Comparison of ENCODE assay signal across 9 mouse cellular contexts in the genomic region with DNA sequence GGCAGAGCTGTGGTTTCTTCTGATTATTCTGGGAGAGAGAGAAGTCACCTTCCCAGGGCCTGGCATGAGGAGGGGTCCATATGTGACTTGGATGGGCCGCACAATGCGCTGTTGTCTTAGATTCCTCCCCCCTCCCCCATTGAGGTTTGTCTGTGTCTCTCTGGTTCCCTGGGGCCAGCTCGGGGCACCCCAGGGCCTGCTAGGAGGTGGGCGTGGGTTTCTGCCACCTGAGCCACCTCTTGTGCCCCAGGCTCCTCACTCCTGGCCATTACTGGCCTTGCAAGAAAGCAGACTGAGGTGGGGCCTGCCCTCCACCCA. TPM values are rescaled to one million over a fixed set of nuclear protein-coding genes. Genes with fewer than 3 reads are reported as not detected.
DNase-seq lines count a peak whose midpoint lies in the region; ATAC-seq and TF ChIP-seq lines count a peak whose summit lies in the region.
"Had no signal": no experiment of that assay in that cellular context is flagged by ENCODE, and none has a peak within 500 bp of the region (broad histone marks: within the 10 kb centered on the region; RNA-seq: fewer than 3 reads in every experiment).

No protein-coding gene starts in this region.

- H3K4me1 ChIP-seq in embryonic facial prominence, embryonic 15.5 days, result peaks cover 68% of the 10 kb centered on the region
- H3K4me1 ChIP-seq in intestine, postnatal 0 days (replicated peaks; ENCODE audit: control insufficient read depth, insufficient read depth, low read length), result peaks cover 16% of the 10 kb centered on the region
- peaks cover 70% of the 10 kb centered on the region for H3K4me1 ChIP-seq in neural tube, embryonic 13.5 days (replicated peaks)

- H3K27ac ChIP-seq in left cerebral cortex, adult 2 months, result peak overlapping the region; percentile 29; the same call in 1 of the 2 replicates
- H3K27ac ChIP-seq in embryonic facial prominence, embryonic 15.5 days (replicated peaks), result peak overlapping the region; percentile 91; the same call in 1 of the 2 replicates
- peak overlapping the region; percentile 91 for H3K27ac ChIP-seq in intestine, postnatal 0 days (ENCODE audit: low read depth, low read length)
- H3K27ac ChIP-seq in neural tube, embryonic 13.5 days (replicated peaks), result no peak overlapping the region; the same call in 1 of the 2 replicates

- no peak for DNase-seq in left cerebral cortex, adult 2 months (ENCODE audit: extremely low spot score in 1 of 2, low spot score in 2 of 2)
- DNase-seq in left cerebral cortex, postnatal 36 days (ENCODE audit: low spot score in 2 of 2), result no peak
- no peak for DNase-seq in embryo, embryonic 10 days (ENCODE audit: low spot score)
- DNase-seq in layer of hippocampus, postnatal 14 days (ENCODE audit: low spot score in 2 of 2), result no peak

- H3K9me3 ChIP-seq in embryonic facial prominence, embryonic 15.5 days (replicated peaks), result no peaks in the 10 kb centered on the region
- H3K9me3 ChIP-seq in intestine, postnatal 0 days (ENCODE audit: control insufficient read depth), result no peaks in the 10 kb centered on the region
- H3K9me3 ChIP-seq in neural tube, embryonic 13.5 days, result no peaks in the 10 kb centered on the region

- H3K9ac ChIP-seq in embryonic facial prominence, embryonic 15.5 days, result peak overlapping the region; percentile 83; the same call in 1 of the 2 replicates
- H3K9ac ChIP-seq in intestine, postnatal 0 days (ENCODE audit: low read depth, low read length), result peak overlapping the region; percentile 87
- H3K9ac ChIP-seq in neural tube, embryonic 13.5 days, result peak overlapping the region; percentile 87; the same call in 1 of the 2 replicates

- peaks cover 7% of the 10 kb centered on the region; the same call in 1 of the 2 replicates for H3K27me3 ChIP-seq in embryonic facial prominence, embryonic 15.5 days
- no peaks in the 10 kb centered on the region for H3K27me3 ChIP-seq in intestine, postnatal 0 days (replicated peaks; ENCODE audit: control insufficient read depth, insufficient read depth, low read length)
- peaks cover 13% of the 10 kb centered on the region for H3K27me3 ChIP-seq in neural tube, embryonic 13.5 days

- peaks cover 13% of the 10 kb centered on the region for H3K36me3 ChIP-seq in embryonic facial prominence, embryonic 15.5 days
- H3K36me3 ChIP-seq in intestine, postnatal 0 days (ENCODE audit: control insufficient read depth, insufficient read depth), result peaks cover 12% of the 10 kb centered on the region
- peaks cover 12% of the 10 kb centered on the region for H3K36me3 ChIP-seq in neural tube, embryonic 13.5 days

- no peak for TF ChIP-seq CTCF in left cerebral cortex, adult 2 months (IDR thresholded peaks at IDR 0.05)
- TF ChIP-seq CTCF in intestine, postnatal 0 days (IDR thresholded peaks at IDR 0.05; ENCODE audit: low read depth), result no peak

- peak overlapping the region; percentile 71 for H3K4me2 ChIP-seq in embryonic facial prominence, embryonic 15.5 days (replicated peaks)
- peak overlapping the region; percentile 83 for H3K4me2 ChIP-seq in intestine, postnatal 0 days (replicated peaks; ENCODE audit: low read depth)
- peak overlapping the region; percentile 97 for H3K4me2 ChIP-seq in neural tube, embryonic 13.5 days

- ATAC-seq in embryonic facial prominence, embryonic 15.5 days (ENCODE audit: insufficient number of reproducible peaks, low FRiP score, low TSS enrichment, low read depth), result no peak
- ATAC-seq in intestine, postnatal 0 days, result no peak
- no peak for ATAC-seq in neural tube, embryonic 13.5 days (ENCODE audit: low read depth)
- ATAC-seq in activated CD4-positive, CD25-positive, alpha-beta regulatory T cell, adult 4 months, result no peak

- intact Hi-C loops in left cerebral cortex, adult 2 months (cut with DNase I), result no loop called here
- intact Hi-C loops in left cerebral cortex, postnatal 36 days (cut with DNase I), result no loop called here

- 43% methylated on average over 4 of the region's 4 CpGs for WGBS in embryonic facial prominence, embryonic 15.5 days
- 45% methylated on average over 4 of the region's 4 CpGs for WGBS in intestine, postnatal 0 days
- 75% methylated on average over 4 of the region's 4 CpGs for WGBS in neural tube, embryonic 13.5 days

- peak overlapping the region; percentile 83 for H3K4me3 ChIP-seq in left cerebral cortex, adult 2 months
- H3K4me3 ChIP-seq in embryonic facial prominence, embryonic 15.5 days (replicated peaks), result peak overlapping the region; percentile 92
- peak overlapping the region; percentile 87 for H3K4me3 ChIP-seq in intestine, postnatal 0 days (ENCODE audit: low read depth, low read length)
- peak overlapping the region; percentile 85 for H3K4me3 ChIP-seq in neural tube, embryonic 13.5 days

RNA-seq across cellular contexts. Expression of gene Zbtb7a, which starts 4.5 kb away (rescaled TPM):
- total RNA-seq in left cerebral cortex, adult 2 months (2021), result 100 to 1,000 TPM; 130 to 132 TPM
- total RNA-seq in left cerebral cortex, postnatal 36 days (2021), result 100 to 1,000 TPM; 120 to 133 TPM
- 57.6 and 59.4 TPM in 2 replicates for polyA plus RNA-seq in embryonic facial prominence, embryonic 15.5 days (2015; fragmentation: Nextera tagmentation; extraction: Ambion mirVana)
- polyA plus RNA-seq in intestine, postnatal 0 days (2015; fragmentation: Nextera tagmentation; extraction: Ambion mirVana), result 54.1 and 67.6 TPM in 2 replicates
- 12.2 and 14.9 TPM in 2 replicates for polyA plus RNA-seq in neural tube, embryonic 13.5 days (2015; fragmentation: Nextera tagmentation; extraction: Ambion mirVana)
- 10 to 100 TPM; 10.7 to 12.4 TPM for polyA plus RNA-seq in activated CD4-positive, CD25-positive, alpha-beta regulatory T cell, adult 4 months (2017; shearing (Covaris generic))
- 10 to 100 TPM; 61.6 to 63.6 TPM for total RNA-seq in layer of hippocampus, postnatal 14 days (2021)

RNA-seq across cellular contexts. Expression of gene Pias4, which starts 28.2 kb away (rescaled TPM):
- 10 to 100 TPM; 26.7 to 32.0 TPM for total RNA-seq in left cerebral cortex, adult 2 months (2021)
- total RNA-seq in left cerebral cortex, postnatal 36 days (2021), result 10 to 100 TPM; 26.7 to 31.8 TPM
- polyA plus RNA-seq in embryonic facial prominence, embryonic 15.5 days (2015; fragmentation: Nextera tagmentation; extraction: Ambion mirVana), result 52.0 and 52.7 TPM in 2 replicates
- polyA plus RNA-seq in intestine, postnatal 0 days (2015; fragmentation: Nextera tagmentation; extraction: Ambion mirVana), result 32.8 and 36.5 TPM in 2 replicates
- 60.0 and 77.5 TPM in 2 replicates for polyA plus RNA-seq in neural tube, embryonic 13.5 days (2015; fragmentation: Nextera tagmentation; extraction: Ambion mirVana)
- 10 to 100 TPM; 17.6 to 23.8 TPM for polyA plus RNA-seq in activated CD4-positive, CD25-positive, alpha-beta regulatory T cell, adult 4 months (2017; shearing (Covaris generic))
- total RNA-seq in layer of hippocampus, postnatal 14 days (2021), result 10 to 100 TPM; 25.9 to 28.1 TPM

RNA-seq across cellular contexts. Expression of gene Map2k2, which starts 33.8 kb away (rescaled TPM):
- 100 to 1,000 TPM; 136 to 150 TPM for total RNA-seq in left cerebral cortex, adult 2 months (2021)
- total RNA-seq in left cerebral cortex, postnatal 36 days (2021), result 100 to 1,000 TPM; 120 to 133 TPM
- polyA plus RNA-seq in embryonic facial prominence, embryonic 15.5 days (2015; fragmentation: Nextera tagmentation; extraction: Ambion mirVana), result 189 and 197 TPM in 2 replicates
- polyA plus RNA-seq in intestine, postnatal 0 days (2015; fragmentation: Nextera tagmentation; extraction: Ambion mirVana), result 258 and 259 TPM in 2 replicates
- polyA plus RNA-seq in neural tube, embryonic 13.5 days (2015; fragmentation: Nextera tagmentation; extraction: Ambion mirVana), result 217 and 244 TPM in 2 replicates
- polyA plus RNA-seq in activated CD4-positive, CD25-positive, alpha-beta regulatory T cell, adult 4 months (2017; shearing (Covaris generic)), result 10 to 100 TPM; 21.3 to 26.5 TPM
- 100 to 1,000 TPM; 132 to 134 TPM for total RNA-seq in layer of hippocampus, postnatal 14 days (2021)

RNA-seq across cellular contexts. Expression of gene Eef2, which starts 36.9 kb away (rescaled TPM):
- 100 to 1,000 TPM; 884 to 901 TPM for total RNA-seq in left cerebral cortex, adult 2 months (2021)
- total RNA-seq in left cerebral cortex, postnatal 36 days (2021), result 100 to 1,000 TPM; 857 to 954 TPM
- 654 and 688 TPM in 2 replicates for polyA plus RNA-seq in embryonic facial prominence, embryonic 15.5 days (2015; fragmentation: Nextera tagmentation; extraction: Ambion mirVana)
- polyA plus RNA-seq in intestine, postnatal 0 days (2015; fragmentation: Nextera tagmentation; extraction: Ambion mirVana), result 286 and 316 TPM in 2 replicates
- 532 and 537 TPM in 2 replicates for polyA plus RNA-seq in neural tube, embryonic 13.5 days (2015; fragmentation: Nextera tagmentation; extraction: Ambion mirVana)
- 1,000 to 10,000 TPM in 1 of 2 experiments, 100 to 1,000 TPM in 1; 933 to 1,303 TPM for polyA plus RNA-seq in activated CD4-positive, CD25-positive, alpha-beta regulatory T cell, adult 4 months (2017; shearing (Covaris generic))
- total RNA-seq in layer of hippocampus, postnatal 14 days (2021), result 1,000 to 10,000 TPM; 1,016 to 1,032 TPM

RNA-seq across cellular contexts. Expression of gene Creb3l3, which starts 40.8 kb away (rescaled TPM):
- under 1 TPM; 0.25 to 0.33 TPM for total RNA-seq in left cerebral cortex, adult 2 months (2021)
- under 1 TPM; 0.23 to 0.72 TPM for total RNA-seq in left cerebral cortex, postnatal 36 days (2021)
- polyA plus RNA-seq in embryonic facial prominence, embryonic 15.5 days (2015; fragmentation: Nextera tagmentation; extraction: Ambion mirVana), result 0.89 and 0.92 TPM in 2 replicates
- polyA plus RNA-seq in intestine, postnatal 0 days (2015; fragmentation: Nextera tagmentation; extraction: Ambion mirVana), result 385 and 396 TPM in 2 replicates
- 0.27 and 0.90 TPM in 2 replicates for polyA plus RNA-seq in neural tube, embryonic 13.5 days (2015; fragmentation: Nextera tagmentation; extraction: Ambion mirVana)
- polyA plus RNA-seq in activated CD4-positive, CD25-positive, alpha-beta regulatory T cell, adult 4 months (2017; shearing (Covaris generic)), result not detected
- under 1 TPM; 0.17 to 0.46 TPM for total RNA-seq in layer of hippocampus, postnatal 14 days (2021)
- total RNA-seq: hematopoietic stem cell, adult 5-6 weeks had no signal
